Mouse (Mus musculus) ES-E14 (cell line): ENCODE measurements at regions not wholly inside any gene's neighbourhood (a gene's known extent, or its start where the extent isn't known, plus 50 kb on each side); places are given as distances from the start of the nearest gene placed in this dataset.

Experiments used
- DNase-seq: peaks from one replicate; pipeline ENCODE4 v3.0.0-alpha.2; 2013; ENCODE audit warnings: low read depth, low spot score
- H3K27ac ChIP-seq: 2 replicates; pipeline ENCODE4 v1.5.1; 2012; ENCODE audit warnings: low read depth, mild to moderate bottlenecking, low read length, moderate library complexity, mixed read lengths; ENCODE audit not compliant: poor library complexity, insufficient read depth, severe bottlenecking
- H3K36me3 ChIP-seq: 2 replicates; pipeline ENCODE4 v1.6.1; 2012; ENCODE audit warnings: mild to moderate bottlenecking, low read length, moderate library complexity, mixed read lengths; ENCODE audit not compliant: control insufficient read depth, poor library complexity, insufficient read depth, severe bottlenecking
- H3K4me1 ChIP-seq, 2 experiments: fragments of 150-350 bp in 1 of 2; sonication (generic) in 1 of 2; 2 replicates each; pipeline ENCODE4 v1.6.1; 2012; ENCODE audit warnings: low read length in 2 of 2, mild to moderate bottlenecking in 1 of 2, mixed read lengths in 1 of 2; ENCODE audit not compliant: control insufficient read depth in 2 of 2, insufficient read depth in 2 of 2, poor library complexity in 1 of 2
- H3K4me3 ChIP-seq, 2 experiments: fragments of 150-350 bp in 1 of 2; sonication (generic) in 1 of 2; 2 replicates each; pipeline ENCODE4 v1.5.1; 2012; ENCODE audit warnings: low read length in 2 of 2, low read depth in 1 of 2, mild to moderate bottlenecking in 1 of 2, mixed read lengths in 1 of 2; ENCODE audit not compliant: insufficient read depth in 1 of 2, poor library complexity in 1 of 2, severe bottlenecking in 1 of 2
- H3K9ac ChIP-seq: 2 replicates; pipeline ENCODE4 v1.6.1; 2012; ENCODE audit warnings: low read depth, mild to moderate bottlenecking, low read length, mixed read lengths; ENCODE audit not compliant: poor library complexity, insufficient read depth, severe bottlenecking
- H3K9me3 ChIP-seq: fragments of 150-350 bp; sonication (generic); 2 replicates; pipeline ENCODE4 v1.6.1; 2012; ENCODE audit warnings: low read depth, mild to moderate bottlenecking, low read length; ENCODE audit not compliant: control insufficient read depth, insufficient read depth
- CHD2 ChIP-seq: IDR thresholded peaks from 2 replicates; pipeline ENCODE4 v1.6.1; 2014; ENCODE audit warnings: mild to moderate bottlenecking, low read depth, low read length, inconsistent platforms
- HCFC1 ChIP-seq: IDR thresholded peaks from 2 replicates; pipeline ENCODE4 v1.6.1; 2012; ENCODE audit warnings: low read length, inconsistent platforms, borderline replicate concordance; ENCODE audit not compliant: insufficient read depth
- MAFK ChIP-seq: IDR thresholded peaks from 2 replicates; pipeline ENCODE4 v1.6.1; 2014; ENCODE audit warnings: mild to moderate bottlenecking, low read depth, low read length, inconsistent platforms; ENCODE audit not compliant: insufficient read depth
- ZC3H11A ChIP-seq: IDR thresholded peaks from 2 replicates; pipeline ENCODE4 v1.6.1; 2012; ENCODE audit warnings: low read depth, mild to moderate bottlenecking, inconsistent platforms, low read length, borderline replicate concordance
- ZNF384 ChIP-seq: IDR thresholded peaks from 2 replicates; pipeline ENCODE4 v1.6.1; 2012; ENCODE audit warnings: low read depth, low read length, inconsistent platforms
- in situ Hi-C, 2 experiments: fragments of 600-800 bp; cut with MboI; formaldehyde crosslinking; loops; one replicate each; pipeline ENCODE4 v1.15.1; 2025; ENCODE audit warnings: low sequenced_read_pairs in 2 of 2, inconsistent platforms in 1 of 2; ENCODE audit not compliant: unreplicated experiment in 2 of 2

DNA sequence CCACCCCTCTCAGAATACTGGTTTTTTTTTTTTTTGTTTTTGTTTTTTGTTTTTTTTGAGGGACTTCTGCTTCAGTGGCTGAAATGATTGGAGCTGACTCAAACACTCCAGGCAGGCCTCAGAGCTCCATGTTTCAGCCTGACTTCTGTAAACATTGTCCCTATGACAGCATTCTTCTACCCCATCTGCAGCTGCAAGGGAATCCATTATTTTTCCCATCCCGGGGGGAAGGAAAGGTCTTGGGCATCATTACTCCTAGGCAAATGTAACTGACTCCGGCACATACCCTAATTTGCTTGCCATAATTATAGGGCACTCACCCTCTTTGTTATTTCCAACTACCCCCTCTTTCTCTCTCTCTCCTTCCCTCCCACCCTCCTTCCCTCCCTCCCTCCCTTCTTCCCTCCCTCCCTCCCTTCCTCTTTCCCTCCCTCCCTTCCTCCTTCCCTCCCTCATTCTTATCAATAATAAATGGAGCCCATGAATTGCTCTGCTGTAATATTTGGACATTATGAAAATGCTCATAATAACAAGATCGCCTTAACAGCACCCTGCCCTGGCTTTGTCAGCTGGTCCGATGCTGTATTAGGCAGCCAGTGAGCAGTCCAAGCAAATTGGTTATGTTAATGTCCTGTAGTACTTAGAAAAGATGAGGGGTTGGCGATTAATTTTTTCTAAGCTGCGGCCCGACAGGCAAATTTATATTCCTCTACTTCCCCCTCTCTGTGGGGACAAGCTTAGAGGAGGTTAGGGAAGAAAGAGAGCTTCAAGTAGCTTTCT is 395.0 kb upstream of the Gm10295 start:
- H3K36me3 ChIP-seq = no peaks in the 10 kb centered on the region
- no peaks in the 10 kb centered on the region for H3K4me1 ChIP-seq
- no peak overlapping the region for H3K9ac ChIP-seq
- TF ChIP-seq HCFC1 (no peak), ZNF384 (no peak), MAFK (no peak)
- H3K27ac ChIP-seq = no peak overlapping the region
- in situ Hi-C loops = no loop called here
- DNase-seq = no peak
- H3K4me3 ChIP-seq = no peak overlapping the region
- no peaks in the 10 kb centered on the region for H3K9me3 ChIP-seq

DNA sequence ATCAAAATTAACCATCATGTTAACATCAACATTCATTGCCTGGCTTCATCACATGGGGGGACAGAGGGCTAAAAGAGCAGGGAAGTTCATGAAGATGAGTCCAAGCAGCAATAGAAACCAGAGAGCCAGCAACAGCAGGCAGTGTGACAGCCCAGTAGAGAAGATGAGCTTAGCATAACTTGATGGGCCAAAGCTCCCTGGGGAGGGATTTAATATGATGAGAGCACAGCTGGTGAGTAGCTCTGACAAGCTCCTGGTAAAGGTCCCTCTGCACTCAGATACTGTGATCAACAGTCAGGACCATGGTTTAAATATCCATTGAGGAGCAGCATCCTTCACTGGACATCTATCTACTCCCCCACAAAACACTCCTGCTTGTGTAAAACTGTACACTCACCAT is 377.2 kb upstream of the Gm10295 start:
- DNase-seq = no peak
- Histone ChIP-seq H3K9ac (no peak overlapping the region), H3K4me3 (no peak overlapping the region), H3K4me1 (no peaks in the 10 kb centered on the region), H3K36me3 (no peaks in the 10 kb centered on the region), H3K27ac (no peak overlapping the region), H3K9me3 (no peaks in the 10 kb centered on the region)
- TF ChIP-seq HCFC1 (no peak), MAFK (no peak), CHD2 (no peak), ZC3H11A (no peak), ZNF384 (no peak)
- in situ Hi-C loops = no loop called here

- TF ChIP-seq ZNF384 (no peak), ZC3H11A (no peak), MAFK (no peak), CHD2 (no peak), HCFC1 (no peak)
- H3K27ac ChIP-seq = no peak overlapping the region
- in situ Hi-C loops = no loop called here
- no peak for DNase-seq
- no peaks in the 10 kb centered on the region for H3K9me3 ChIP-seq
- H3K4me1 ChIP-seq = peaks cover 0 to 2% of the 10 kb centered on the region in 2 experiments; a peak in 1 of 4 replicates
- H3K9ac ChIP-seq = no peak overlapping the region
- H3K4me3 ChIP-seq = no peak overlapping the region
- no peaks in the 10 kb centered on the region for H3K36me3 ChIP-seq
Measured at GRCm38 (mm10) chr7:71708209-71708608, 356.9 kb upstream of the Gm10295 start.

DNA sequence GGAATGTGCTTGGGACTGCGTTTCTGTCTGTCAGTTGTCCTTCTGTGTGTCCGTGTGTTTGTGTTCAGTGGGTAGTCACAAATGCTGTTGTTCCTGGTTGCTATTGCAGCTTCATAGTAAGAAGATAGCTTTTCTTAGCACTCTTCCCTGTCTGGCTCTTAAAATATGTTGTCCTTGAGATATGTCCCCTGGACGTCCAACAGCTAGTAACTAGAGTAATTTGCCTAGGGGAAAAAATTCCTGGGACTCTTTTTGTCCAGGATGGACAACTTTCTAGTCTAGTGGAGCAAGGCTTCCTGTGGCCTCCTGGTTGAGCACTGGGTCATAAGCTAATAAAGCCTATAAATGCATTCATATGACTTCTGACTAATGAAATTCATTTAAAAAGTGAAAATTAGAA is 354.9 kb upstream of the Gm10295 start:
- H3K27ac ChIP-seq = no peak overlapping the region
- in situ Hi-C loops = no loop called here
- H3K4me3 ChIP-seq = no peak overlapping the region
- TF ChIP-seq HCFC1 = no peak
- no peak for TF ChIP-seq MAFK
- TF ChIP-seq ZC3H11A = no peak
- no peak for TF ChIP-seq CHD2
- no peak for TF ChIP-seq ZNF384
- peak; percentile 2 for DNase-seq
- H3K9ac ChIP-seq = no peak overlapping the region
- no peaks in the 10 kb centered on the region for H3K9me3 ChIP-seq
- no peaks in the 10 kb centered on the region for H3K36me3 ChIP-seq
- H3K4me1 ChIP-seq = peaks cover 0 to 2% of the 10 kb centered on the region in 2 experiments; a peak in 1 of 4 replicates

GRCm38 (mm10) chr7:71705426-71706050 is 354.3 kb upstream of the Gm10295 start:
- Histone ChIP-seq H3K36me3 (no peaks in the 10 kb centered on the region), H3K27ac (no peak overlapping the region), H3K4me1 (peaks cover 0 to 2% of the 10 kb centered on the region in 2 experiments; a peak in 1 of 4 replicates), H3K4me3 (peak overlapping the region; percentile 27 to 58), H3K9ac (peak overlapping the region; percentile 6; the same call in 1 of the 2 replicates), H3K9me3 (no peaks in the 10 kb centered on the region)
- peak; percentile 34 for DNase-seq
- in situ Hi-C loops = no loop called here
- TF ChIP-seq MAFK = no peak
- TF ChIP-seq HCFC1 = no peak
- no peak for TF ChIP-seq ZC3H11A
- TF ChIP-seq ZNF384 = no peak
- TF ChIP-seq CHD2 = no peak
